Mouse (Mus musculus) monocyte, adult 5-6 weeks (primary cell): Measurements from ENCODE around the gene Ciapin1. TPM values are rescaled to one million over a fixed set of nuclear protein-coding genes. Genes with fewer than 3 reads are reported as not detected.

Experiments
- ATAC-seq: fragments of 153-309, 156-312 bp; replicated peaks from 2 replicates; pipeline ENCODE4 v1.8.0; 2017; ENCODE audit warnings: mild to moderate bottlenecking; ENCODE audit not compliant: low TSS enrichment, insufficient number of reproducible peaks, severe bottlenecking, poor library complexity, low FRiP score
- total RNA-seq: library from RNA; stranded (forward); fragments of 200-1000, 200-491, 200-594 nt; gene quantifications from 3 replicates; pipeline ENCODE4 v1.2.3, GENCODE M21; 2017

The Ciapin1 gene
- total RNA-seq, 1 experiment from 2014 or later = 17.3 TPM

GRCm38 (mm10) chr8:94814556-94814955 is 23.6 kb downstream of the Ciapin1 start:
- ATAC-seq = no peak

DNA sequence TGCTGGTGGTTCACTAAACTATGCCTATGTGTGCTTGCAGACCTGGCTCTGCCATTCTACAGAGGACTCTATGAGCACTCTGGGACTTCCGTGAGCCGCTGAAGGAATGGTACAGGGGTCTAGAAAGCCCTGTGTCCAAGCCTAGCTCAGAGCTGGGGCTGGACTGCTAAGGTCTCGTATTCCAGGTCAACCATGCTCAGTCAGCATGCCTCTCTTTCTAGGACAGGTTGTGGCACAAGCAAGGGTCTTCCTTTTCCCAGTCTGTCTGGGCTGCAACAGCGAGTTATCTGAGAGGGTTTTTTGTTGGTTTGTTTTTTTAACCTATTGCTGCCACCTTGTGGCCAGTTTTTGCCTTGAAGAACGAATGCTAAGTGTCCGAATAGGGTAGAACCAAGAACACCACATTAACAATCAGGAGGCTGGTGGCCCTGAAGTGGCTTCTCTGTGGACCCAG is 25.5 kb downstream of the Ciapin1 start:
- ATAC-seq = no peak; the same call in 1 of the 2 replicates

- peak; percentile 50; the same call in 1 of the 2 replicates for ATAC-seq
Observed at GRCm38 (mm10) chr8:94811654-94812053, 26.5 kb downstream of the Ciapin1 start.

GRCm38 (mm10) chr8:94810855-94811254 is 27.3 kb downstream of the Ciapin1 start:
- no peak for ATAC-seq

DNA sequence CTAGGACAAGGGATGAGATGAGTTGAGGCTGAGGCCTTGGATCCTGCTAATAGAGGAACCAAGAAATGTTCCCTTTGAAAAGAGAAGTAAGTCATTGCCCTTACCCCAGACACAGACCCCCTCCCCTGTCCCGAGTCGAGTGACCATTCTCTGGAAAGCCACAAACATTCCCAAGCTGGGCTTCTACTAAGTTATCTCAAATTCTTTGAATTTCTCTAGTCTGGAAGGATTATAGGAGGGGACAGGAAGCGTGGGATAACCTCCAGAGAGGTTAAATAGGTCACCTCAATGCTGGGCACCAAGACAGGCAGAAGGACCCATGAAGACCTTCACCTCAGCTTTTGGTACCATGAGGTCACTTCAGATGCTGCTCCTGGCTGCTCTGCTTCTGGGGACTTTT is 28.0 kb downstream of the Ciapin1 start, which contains the start of gene Ccl17:
Gene Ccl17, plus strand, starts transcription at position 301 of the 400 bp plus-strand sequence.
- no peak for ATAC-seq

- no peak for ATAC-seq
Observed at GRCm38 (mm10) chr8:94808372-94808771, 29.8 kb downstream of the Ciapin1 start.

DNA sequence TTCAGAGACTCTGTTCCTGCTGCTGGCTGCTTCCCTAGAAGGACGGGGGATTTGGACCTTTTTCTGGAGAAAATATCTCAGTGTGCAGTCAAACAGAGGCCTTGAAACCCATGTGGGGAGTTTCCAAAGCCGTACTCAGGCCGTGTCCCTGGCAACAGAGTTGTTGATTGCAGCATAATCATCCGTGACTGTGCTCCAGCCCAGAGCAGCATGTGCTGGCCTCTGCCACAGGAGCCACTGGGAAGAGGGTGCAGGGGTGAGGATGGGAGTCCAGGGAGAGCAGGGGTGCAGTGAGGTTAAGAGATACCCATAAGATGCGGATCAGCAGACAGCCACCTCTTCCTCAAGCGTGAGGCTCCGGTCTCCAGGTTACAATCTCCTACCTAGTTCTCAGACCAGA is 30.7 kb downstream of the Ciapin1 start:
- no peak for ATAC-seq

GRCm38 (mm10) chr8:94805811-94806210 is 32.3 kb downstream of the Ciapin1 start:
- no peak for ATAC-seq

DNA sequence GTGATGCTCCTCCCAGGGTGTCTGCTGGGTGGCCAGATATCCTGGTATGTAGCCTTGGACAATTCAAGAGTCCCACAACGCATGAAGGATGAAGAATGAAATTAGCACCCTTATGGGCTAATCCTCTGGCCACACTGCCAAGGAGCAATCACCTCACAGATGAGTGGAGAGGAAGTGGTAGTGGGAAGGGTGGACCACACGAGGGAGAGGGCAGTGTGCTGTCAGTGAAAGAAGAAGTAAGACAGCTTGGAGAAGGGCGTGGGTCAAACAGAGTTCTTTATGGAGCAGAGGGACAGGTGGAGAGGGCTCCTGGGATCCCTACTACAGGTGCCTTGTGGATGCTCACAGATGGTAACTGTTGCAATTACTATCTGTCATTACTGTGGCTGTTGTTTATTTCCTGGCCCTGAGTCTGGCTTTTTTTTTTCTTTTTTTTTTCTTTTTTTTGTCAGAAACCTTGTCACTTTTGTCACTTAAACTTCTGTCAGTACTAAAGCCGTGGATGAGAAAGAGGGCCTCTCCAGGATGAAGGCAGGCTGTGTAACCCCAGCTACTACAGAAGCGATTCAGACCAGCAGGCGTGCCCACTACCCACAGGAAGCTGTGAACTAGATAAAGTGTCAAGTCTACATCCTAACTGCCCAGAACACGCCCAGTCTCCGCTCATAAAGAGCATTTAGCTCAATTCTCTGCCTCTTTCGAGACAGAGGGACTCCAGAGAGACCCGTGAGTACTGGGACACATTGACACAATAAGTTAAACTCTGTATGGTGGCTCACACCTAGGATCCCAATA is 33.4 kb downstream of the Ciapin1 start:
- ATAC-seq = 0 out of 2 replicates have a peak, but pooled peaks have one; percentile 37

DNA sequence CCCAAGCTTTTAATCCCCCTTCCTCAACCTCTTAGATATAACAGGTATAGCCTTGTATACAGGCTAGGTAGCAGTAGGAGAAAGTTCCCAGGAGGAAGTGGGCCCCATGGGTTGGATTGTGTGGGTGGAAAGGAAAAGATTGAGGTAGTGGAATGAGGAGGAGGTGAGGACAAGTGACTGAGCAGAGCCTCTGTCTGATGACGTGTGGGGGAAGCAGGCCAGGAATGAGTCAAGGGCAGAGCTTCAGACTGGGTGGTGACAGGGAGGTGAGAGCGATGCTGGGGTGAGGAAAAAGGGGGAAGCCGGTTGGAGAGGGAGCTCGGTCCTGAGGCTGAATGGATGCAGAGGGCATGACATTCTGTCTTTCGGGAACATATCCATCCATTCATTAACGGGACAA is 34.6 kb downstream of the Ciapin1 start:
- ATAC-seq = no peak

DNA sequence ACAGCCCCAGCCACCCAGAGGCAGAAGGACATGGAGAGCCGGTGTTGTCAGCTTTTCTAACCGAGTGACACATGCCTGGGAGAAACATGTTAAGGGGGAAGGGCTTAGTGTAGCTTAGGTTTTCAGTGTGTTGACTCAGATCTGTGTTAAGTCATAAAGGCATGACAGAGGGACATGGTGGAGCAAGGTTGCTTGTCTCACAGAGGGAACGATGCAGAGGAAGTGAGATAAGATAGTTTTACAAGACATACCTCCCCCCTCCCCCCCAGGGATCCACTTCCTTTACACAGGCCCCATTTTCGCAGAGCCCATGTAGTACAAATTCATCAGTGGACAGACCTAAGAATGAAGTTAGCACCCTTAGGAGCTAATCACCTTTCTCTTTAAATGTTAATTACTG is 35.8 kb downstream of the Ciapin1 start:
- no peak for ATAC-seq

DNA sequence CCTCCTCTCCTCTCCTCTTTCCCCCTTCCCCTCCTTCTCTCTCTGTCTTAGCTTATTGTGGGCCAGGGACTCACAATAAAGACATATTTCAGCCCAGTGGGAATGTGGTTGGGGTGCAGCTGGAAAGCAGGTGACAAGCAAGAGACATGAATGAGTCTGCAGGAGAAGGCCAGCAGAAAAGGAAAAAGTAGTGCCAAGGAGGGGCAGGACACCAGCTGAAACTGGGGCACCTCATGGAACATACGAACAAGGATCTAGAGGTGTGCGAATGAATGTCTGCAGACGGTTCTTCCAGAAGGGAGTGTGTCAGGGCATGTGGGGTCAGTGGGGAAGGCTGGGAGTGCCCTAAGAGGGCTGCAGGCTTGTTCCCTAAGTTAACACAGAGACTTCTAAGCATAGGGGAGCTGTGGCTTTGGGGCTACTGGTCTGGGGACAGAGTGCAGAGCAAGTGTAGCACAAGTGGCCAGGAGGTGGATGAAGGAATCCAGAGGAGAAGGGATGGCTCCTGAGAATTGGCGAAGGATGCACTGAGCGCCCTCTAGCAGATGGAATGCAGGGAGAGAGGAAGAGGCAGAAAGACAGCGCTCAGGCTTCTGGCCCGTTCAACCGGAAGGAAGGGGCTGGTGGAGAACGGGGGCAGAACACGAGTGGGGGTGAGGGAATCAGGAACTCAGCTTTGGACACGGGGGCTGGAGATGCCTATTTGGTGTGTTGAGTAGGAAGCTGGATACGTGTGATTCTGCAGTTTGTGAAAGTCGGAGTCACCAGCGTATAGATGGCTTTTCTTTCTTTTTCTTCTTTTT is 36.7 kb downstream of the Ciapin1 start:
- no peak for ATAC-seq

- ATAC-seq = no peak
Observed at GRCm38 (mm10) chr8:94800278-94800968, 37.7 kb downstream of the Ciapin1 start.

DNA sequence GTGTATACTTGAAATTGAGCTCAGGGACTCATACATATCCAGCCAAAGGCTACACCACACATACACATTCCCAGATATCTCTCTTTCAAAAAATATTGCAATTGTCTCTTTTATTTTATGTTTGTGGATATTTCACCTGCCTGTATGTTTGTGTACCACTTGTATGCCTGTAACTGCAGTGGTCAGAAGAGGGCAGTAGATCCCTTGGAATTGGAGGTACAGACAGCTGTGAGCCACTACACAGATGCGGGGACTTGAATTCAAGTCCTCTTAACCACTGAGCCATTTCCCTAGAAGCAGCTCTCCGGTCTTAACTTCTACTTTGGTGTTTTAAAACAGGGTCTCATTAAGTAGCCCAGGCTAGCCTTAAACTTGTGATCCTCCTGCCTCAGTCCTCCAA is 43.4 kb downstream of the Ciapin1 start:
- no peak for ATAC-seq

DNA sequence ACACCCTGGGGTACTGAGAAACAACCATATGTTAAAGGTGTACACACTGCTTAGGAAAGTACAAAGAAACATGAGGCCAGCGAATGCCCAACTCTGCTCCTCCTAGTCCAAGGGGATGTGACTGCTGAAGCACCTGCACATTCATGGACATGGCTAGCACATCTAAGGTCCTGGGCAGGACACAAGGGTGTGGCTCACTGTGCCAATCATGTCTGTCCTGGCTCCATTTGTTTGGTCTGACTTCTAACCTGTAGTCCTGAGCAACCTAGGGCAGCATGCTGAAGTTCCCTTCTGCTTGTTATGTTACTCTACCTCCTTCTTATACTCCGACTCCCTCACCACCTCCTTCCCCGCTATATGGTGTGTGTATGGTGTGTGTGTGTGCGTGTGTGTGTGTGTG is 43.8 kb downstream of the Ciapin1 start:
- ATAC-seq = no peak

DNA sequence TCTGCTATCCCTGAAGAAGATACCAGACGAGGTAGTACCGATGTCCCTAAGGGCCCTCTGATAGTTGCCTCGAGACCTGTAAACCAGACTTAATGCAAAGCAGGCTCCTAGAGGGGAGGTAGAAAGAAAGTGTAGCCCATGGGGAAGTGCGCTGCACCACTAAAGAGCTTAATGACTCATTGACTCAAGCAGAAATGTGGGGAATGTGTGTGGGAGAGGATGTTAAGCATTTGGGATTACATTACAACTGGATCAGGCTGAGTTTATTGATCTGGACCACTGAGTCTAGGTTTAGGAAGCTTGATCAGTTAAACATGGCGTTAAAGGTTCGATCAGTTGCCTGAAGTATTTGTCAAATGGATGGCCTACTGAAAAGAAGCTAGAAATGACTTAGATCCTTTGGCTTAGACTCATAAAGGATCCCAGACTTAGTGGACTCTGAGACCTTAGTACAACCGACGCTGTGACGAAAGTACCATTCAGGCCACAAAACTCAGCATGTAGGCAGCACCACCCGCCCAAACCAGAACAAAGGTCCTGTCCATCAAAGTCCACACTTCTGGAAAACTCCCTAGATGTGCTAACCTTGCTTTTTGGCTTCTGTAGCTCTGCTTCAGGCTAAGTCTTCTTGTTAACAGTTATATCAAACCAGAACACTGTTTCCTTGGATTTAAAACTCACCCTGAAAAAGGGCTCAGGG is 48.8 kb downstream of the Ciapin1 start:
- ATAC-seq = no peak

GRCm38 (mm10) chr8:94787524-94788501 is 50.3 kb downstream of the Ciapin1 start:
- no peak for ATAC-seq
